Mouse (Mus musculus): ENCODE data around the gene Olfr1366.
"Not testable (repeated sequence)": the region's sequence is repeated elsewhere in the genome, so short reads cannot be mapped to it uniquely, and the experiment has no call there.

The Olfr1366 gene

GRCm38 (mm10) chr13:21542708-21543107 lies at the start of gene Olfr1366:
Gene Olfr1366 (minus strand): TSS chr13:21542808.
- DNase-seq = no peak

- peak; percentile 8 for DNase-seq
These were observed 49.0 kb upstream of the Olfr1366 start for GRCm38 (mm10) chr13:21591618-21592017.

- no peak for DNase-seq
These were observed 39.1 kb upstream of the Olfr1366 start, which contains the start of gene Olfr1364 for GRCm38 (mm10) chr13:21581659-21582058. Gene Olfr1364 (minus strand): TSS chr13:21581759.

DNA sequence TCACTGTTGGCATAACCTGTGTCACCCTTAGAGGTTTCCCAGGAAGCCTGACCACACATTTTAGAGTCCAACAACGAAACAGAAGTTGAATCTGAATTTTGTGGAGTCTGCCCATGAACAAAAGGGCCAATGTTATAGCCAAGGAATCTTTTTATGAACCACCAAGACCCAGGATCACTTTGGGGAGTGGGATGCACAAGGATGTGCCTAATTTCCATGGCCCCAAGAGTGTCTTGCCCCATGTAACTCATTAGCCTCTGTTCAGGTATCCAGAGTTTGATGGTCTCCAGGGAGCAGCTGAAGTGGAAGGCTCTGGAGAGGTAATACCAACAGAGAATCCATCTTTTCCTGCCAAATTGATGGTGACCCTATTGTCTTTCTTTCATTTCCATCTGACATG lies 17.2 kb upstream of the Olfr1366 start, which contains the start of gene Olfr1535:
Gene Olfr1535, minus strand, starts transcription at position 101 of the 400 bp plus-strand sequence.
- DNase-seq = no peak

GRCm38 (mm10) chr13:21550416-21551110 lies 8.0 kb upstream of the Olfr1366 start:
- no peak for DNase-seq

DNA sequence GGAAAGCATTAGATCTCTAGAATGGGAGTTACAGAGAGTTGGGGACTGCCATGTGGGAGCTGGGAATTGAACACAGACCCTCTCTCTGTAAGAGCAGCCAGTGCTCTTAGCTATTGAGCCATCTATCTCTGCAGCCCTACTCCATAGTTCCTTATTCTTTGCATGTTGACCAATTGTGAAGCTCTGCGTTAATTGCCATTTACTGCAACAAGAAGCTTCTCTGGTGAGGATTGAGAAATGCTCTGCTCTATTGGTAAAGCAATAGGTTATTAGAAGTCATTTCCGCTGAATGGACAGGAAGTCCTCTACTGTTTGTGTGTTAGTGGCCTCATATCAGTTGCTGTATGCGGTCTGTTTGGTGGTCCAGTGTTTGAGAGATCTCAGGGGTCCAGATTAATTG lies 6.9 kb upstream of the Olfr1366 start:
- no peak for DNase-seq

GRCm38 (mm10) chr13:21530781-21531201 lies 11.8 kb downstream of the Olfr1366 start, which contains the start of gene Zkscan8:
Gene Zkscan8 (minus strand): TSS chr13:21531120.
- peak; percentile 99 for DNase-seq

DNA sequence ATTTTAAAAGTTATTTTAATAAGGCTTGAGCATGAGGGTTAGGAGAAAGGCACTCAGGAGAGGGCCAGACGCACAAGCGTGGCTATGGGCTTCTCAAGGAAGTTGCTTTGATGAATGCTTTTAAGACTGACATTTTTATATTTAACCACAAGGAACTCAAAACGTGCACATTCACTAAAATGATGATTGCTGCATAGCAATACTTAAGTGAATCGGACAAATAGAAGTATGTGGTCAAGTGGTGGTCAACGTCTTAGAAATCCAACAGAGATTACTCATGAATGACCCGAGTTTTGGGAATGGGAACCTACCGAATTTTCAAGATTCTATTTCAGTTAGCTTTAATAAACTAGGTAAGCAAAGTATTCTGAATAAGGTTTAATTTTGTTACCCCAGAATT lies 12.5 kb downstream of the Olfr1366 start:
- DNase-seq = no peak

GRCm38 (mm10) chr13:21506221-21506649 lies 36.4 kb downstream of the Olfr1366 start:
- peak; percentile 99 for DNase-seq

GRCm38 (mm10) chr13:21502296-21502695 lies 40.3 kb downstream of the Olfr1366 start:
- no peak for DNase-seq

GRCm38 (mm10) chr13:21501182-21501581 lies 41.4 kb downstream of the Olfr1366 start, which contains the start of gene Gm11273:
Gene Gm11273 (minus strand): TSS chr13:21501418.
- DNase-seq = not testable (repeated sequence)

DNA sequence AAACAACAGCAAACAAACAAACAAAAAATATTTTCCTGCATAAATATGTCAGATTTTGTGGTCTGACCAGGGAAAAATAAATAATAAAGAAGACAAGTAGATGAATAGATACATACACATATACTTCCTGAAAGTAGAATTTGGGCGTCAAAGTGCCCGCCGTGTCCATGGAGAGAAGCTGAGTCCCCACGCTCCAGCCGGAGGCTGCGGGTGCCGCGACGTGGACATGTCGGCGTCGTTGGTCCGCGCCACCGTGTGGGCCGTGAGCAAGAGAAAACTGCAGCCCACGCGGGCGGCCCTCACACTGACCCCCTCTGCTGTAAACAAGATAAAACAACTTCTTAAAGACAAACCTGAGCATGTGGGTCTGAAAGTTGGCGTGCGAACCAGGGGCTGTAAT lies 47.5 kb downstream of the Olfr1366 start, which contains the start of gene AK157302:
Gene AK157302, plus strand, starts transcription at position 144 of the 400 bp plus-strand sequence.
- DNase-seq = peak; percentile 89

DNA sequence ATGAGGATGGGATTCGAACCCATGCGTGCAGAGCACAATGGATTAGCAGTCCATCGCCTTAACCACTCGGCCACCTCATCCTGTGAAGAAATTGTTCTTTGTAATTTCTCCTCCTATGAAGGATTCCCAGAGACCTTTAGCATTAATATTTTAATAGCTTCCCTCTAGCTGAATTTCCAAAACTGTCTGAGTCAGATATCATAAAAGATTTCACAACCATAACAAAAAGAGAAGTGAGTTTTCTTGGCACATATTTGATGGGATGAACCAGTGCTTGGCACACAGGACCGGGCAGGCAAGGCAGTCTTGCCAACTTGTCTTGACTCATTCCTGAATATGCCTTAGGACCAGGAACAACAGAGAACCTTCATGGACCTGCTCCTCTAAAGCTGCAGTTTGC lies 49.8 kb downstream of the Olfr1366 start:
- DNase-seq = no peak

DNA sequence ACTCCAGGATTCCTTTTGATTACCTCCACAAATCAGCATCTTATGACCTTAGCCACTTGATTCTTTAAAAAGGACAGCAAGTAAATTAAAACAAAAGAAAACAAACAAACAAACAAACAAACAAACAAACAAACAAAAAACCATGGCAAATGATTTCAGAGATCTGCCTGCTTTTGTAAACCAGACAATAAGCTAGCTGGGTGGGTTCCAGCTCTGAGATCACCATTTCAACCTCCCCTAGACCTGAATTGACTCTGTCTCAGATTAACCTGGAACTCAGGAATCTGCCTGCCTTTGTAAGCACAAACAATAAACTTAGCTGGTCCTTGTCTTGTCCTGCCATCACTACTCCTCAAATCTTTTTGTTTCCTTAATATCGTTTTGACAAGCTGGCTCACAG lies 55.7 kb downstream of the Olfr1366 start:
- no peak for DNase-seq

All from heart, adult 11 months (tissue).